Mouse (Mus musculus): ENCODE measurements at regions not wholly inside any gene's neighbourhood (a gene's known extent, or its start where the extent isn't known, plus 50 kb on each side); places are given as distances from the start of the nearest gene placed in this dataset.

GRCm38 (mm10) chr11:45271206-45271605 is 580.6 kb upstream of the Clint1 start:
- no peak for TF ChIP-seq POLR2A (IDR thresholded peaks at IDR 0.05; ENCODE audit: insufficient read depth, low read depth, low read length)
- TF ChIP-seq CTCF (IDR thresholded peaks at IDR 0.05; ENCODE audit: insufficient read depth, low read depth, low read length): no peak
